Mouse (Mus musculus) small intestine, adult 2 months (tissue): Measurements from ENCODE around the gene Abhd14b. TPM values are rescaled to one million over a fixed set of nuclear protein-coding genes. Genes with fewer than 3 reads are reported as not detected.

Experiments
- H3K27ac ChIP-seq: fragments of 200-500 bp; 2 replicates; pipeline ENCODE4 v1.5.1; 2012; ENCODE audit warnings: low read depth, low read length, control low read depth, inconsistent platforms; ENCODE audit not compliant: insufficient read depth
- H3K27me3 ChIP-seq: fragments of 200-500 bp; 2 replicates; pipeline ENCODE4 v1.6.1; 2012; ENCODE audit warnings: mild to moderate bottlenecking, moderate library complexity, low read length, inconsistent platforms; ENCODE audit not compliant: control insufficient read depth, insufficient read depth
- H3K36me3 ChIP-seq: fragments of 200-500 bp; 2 replicates; pipeline ENCODE4 v1.6.1; 2012; ENCODE audit warnings: mild to moderate bottlenecking, low read length, control low read depth, inconsistent platforms; ENCODE audit not compliant: control insufficient read depth, insufficient read depth
- H3K4me1 ChIP-seq: fragments of 200-500 bp; 2 replicates; pipeline ENCODE4 v1.6.1; 2012; ENCODE audit warnings: low read length, inconsistent platforms, mixed read lengths; ENCODE audit not compliant: control insufficient read depth, insufficient read depth, insufficient read length
- H3K4me3 ChIP-seq: fragments of 200-500 bp; 2 replicates; pipeline ENCODE4 v1.5.1; 2012; ENCODE audit warnings: low read depth, mild to moderate bottlenecking, control low read depth, inconsistent platforms, low read length, moderate library complexity
- CTCF ChIP-seq: fragments of 200-500 bp; IDR thresholded peaks from 2 replicates; pipeline ENCODE4 v1.5.1; 2012; ENCODE audit warnings: low read depth, mild to moderate bottlenecking, control low read depth, inconsistent platforms, low read length, moderate library complexity, mixed read lengths; ENCODE audit not compliant: insufficient replicate concordance, insufficient read length; ENCODE audit errors: extremely low read depth
- POLR2A ChIP-seq: fragments of 200-500 bp; IDR thresholded peaks from 2 replicates; pipeline ENCODE4 v1.6.1; 2012; ENCODE audit warnings: low read depth, mild to moderate bottlenecking, control low read depth, inconsistent platforms, low read length, moderate library complexity
- WGBS: fragments of 180-500 bp; shearing (Covaris S2); methylation state at CpG from one replicate; pipeline ENCODE4 v1.1.7; 2018; 5-methylcytosine and 5-hydroxymethylcytosine counted together
- polyA plus RNA-seq: library from polyadenylated mRNA; depleted of rRNA; stranded (reverse); fragments of >200 nt; gene quantifications from 2 replicates; pipeline ENCODE4 v1.2.3, GENCODE M21; 2012

Gene Abhd14b
- polyA plus RNA-seq, 1 experiment, result 53.1 TPM

DNA sequence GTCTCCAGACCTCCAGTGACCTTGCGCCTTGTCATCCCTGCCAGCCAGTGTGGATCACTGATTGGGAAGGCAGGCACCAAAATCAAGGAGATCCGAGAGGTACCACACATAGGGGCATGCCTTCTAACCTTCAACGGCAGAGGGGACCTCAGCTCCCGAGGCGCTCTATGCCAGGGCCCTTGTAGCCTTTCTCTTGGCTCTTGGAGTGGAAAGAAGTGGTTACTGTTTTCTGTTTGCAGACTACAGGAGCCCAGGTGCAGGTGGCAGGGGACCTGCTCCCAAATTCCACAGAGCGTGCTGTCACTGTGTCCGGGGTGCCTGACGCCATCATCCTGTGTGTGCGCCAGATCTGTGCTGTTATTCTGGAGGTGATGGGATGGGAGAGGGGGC lies 13.8 kb downstream of the Abhd14b start:
- WGBS, result 91% methylated on average over 9 of the region's 9 CpGs
- Histone ChIP-seq H3K27me3 (peaks cover 12% of the 10 kb centered on the region), H3K36me3 (no peaks in the 10 kb centered on the region), H3K4me1 (no peaks in the 10 kb centered on the region; the same call in 1 of the 2 replicates), H3K27ac (no peak overlapping the region), H3K4me3 (no peak overlapping the region)
- TF ChIP-seq POLR2A, result no peak
- no peak for TF ChIP-seq CTCF

DNA sequence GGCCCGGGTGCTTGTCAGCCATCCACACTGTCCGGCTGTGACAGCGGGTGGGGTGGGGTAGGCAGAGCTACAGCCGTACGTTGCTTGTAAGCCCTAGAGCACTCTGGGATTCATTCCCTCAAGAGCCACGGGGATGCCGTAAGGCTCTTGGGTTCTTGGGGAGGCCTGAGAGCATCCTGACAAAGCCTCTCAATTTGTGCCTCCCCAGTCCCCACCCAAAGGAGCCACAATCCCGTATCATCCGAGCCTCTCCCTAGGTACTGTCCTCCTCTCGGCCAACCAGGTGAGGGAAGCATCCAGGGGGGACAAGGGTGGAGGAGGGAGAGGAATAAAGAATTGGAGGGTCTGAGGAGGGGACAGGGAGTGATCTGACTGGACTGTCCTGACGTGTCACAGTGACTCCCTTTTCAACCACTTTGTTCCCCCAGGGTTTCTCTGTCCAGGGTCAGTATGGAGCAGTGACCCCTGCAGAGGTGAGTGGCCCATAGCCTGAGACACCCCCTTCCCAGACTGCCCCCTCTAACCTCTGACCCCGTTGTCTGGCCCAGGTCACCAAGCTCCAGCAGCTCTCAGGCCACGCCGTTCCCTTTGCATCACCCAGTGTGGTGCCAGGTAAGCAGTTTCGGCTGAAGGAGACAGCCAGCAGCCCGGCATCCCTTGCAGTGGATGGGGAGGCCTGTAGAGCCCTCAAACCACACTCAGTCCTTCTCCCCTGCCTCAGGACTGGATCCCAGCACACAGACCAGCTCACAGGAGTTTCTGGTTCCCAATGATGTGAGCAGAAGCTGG lies 14.6 kb downstream of the Abhd14b start:
- H3K27me3 ChIP-seq, result peaks cover 12% of the 10 kb centered on the region
- no peaks in the 10 kb centered on the region; the same call in 1 of the 2 replicates for H3K4me1 ChIP-seq
- no peak overlapping the region for H3K4me3 ChIP-seq
- H3K27ac ChIP-seq, result no peak overlapping the region
- TF ChIP-seq POLR2A (no peak), CTCF (no peak)
- WGBS, result 85% methylated on average over 16 of the region's 16 CpGs
- no peaks in the 10 kb centered on the region for H3K36me3 ChIP-seq

DNA sequence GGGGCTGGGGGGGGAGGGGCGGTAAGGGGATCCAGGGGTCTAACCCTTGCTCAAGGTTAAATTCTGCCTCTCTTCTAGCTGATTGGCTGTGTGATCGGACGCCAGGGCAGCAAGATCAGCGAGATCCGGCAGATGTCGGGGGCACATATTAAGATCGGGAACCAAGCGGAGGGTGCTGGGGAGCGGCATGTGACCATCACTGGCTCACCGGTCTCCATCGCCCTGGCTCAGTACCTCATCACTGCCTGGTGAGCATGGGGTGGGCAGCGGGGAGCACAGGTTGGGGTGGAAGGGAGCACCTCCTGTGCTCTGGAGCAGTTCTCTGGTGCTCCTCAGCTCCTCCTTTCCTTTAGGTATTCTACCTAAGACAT lies 15.2 kb downstream of the Abhd14b start:
- no peak overlapping the region for H3K4me3 ChIP-seq
- TF ChIP-seq POLR2A (no peak), CTCF (no peak)
- 96% methylated on average over 12 of the region's 12 CpGs for WGBS
- no peaks in the 10 kb centered on the region for H3K36me3 ChIP-seq
- no peaks in the 10 kb centered on the region; the same call in 1 of the 2 replicates for H3K4me1 ChIP-seq
- H3K27me3 ChIP-seq, result peaks cover 12% of the 10 kb centered on the region
- H3K27ac ChIP-seq, result no peak overlapping the region

DNA sequence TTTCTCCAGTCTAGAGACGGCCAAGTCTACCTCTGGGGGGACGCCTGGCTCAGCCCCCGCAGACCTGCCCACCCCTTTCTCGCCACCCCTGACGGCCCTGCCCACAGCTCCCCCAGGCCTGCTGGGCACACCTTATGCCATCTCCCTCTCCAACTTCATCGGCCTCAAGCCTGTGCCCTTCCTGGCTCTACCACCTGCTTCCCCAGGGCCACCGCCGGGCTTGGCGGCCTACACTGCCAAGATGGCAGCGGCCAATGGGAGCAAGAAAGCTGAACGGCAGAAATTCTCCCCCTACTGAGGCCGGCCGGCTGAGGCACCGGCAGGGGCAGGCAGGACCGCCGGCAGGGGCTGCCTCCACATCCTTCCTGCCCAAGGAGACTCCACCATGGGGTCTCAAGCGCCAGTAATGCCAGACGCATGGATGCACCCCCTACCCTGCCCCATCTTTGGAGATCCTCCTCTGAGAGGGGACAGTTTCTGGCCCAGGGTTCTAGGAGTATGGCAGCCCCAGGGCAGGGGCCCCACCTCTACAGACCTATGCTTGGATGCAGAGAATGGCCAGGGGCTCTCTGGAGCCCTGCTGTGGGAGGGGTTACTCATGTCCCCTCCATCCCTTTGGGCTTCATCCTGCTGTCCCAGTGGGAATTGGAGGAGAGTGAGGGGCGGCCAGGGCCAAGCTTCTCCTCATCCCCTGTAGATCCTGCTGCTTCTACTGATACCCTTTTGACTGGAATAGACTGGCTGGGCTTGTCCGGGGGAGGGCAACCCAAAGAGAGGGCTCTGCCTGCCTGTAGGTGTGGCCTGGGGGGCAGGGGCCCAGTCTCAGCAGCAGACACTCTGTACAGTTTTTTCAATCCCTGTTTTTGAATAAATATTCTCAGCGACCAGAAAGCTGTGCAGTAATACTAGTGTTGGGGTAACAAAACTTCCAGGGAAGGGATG lies 16.1 kb downstream of the Abhd14b start:
- TF ChIP-seq POLR2A, result no peak
- TF ChIP-seq CTCF, result no peak
- H3K36me3 ChIP-seq, result no peaks in the 10 kb centered on the region
- WGBS, result 94% methylated on average over 21 of the region's 21 CpGs

DNA sequence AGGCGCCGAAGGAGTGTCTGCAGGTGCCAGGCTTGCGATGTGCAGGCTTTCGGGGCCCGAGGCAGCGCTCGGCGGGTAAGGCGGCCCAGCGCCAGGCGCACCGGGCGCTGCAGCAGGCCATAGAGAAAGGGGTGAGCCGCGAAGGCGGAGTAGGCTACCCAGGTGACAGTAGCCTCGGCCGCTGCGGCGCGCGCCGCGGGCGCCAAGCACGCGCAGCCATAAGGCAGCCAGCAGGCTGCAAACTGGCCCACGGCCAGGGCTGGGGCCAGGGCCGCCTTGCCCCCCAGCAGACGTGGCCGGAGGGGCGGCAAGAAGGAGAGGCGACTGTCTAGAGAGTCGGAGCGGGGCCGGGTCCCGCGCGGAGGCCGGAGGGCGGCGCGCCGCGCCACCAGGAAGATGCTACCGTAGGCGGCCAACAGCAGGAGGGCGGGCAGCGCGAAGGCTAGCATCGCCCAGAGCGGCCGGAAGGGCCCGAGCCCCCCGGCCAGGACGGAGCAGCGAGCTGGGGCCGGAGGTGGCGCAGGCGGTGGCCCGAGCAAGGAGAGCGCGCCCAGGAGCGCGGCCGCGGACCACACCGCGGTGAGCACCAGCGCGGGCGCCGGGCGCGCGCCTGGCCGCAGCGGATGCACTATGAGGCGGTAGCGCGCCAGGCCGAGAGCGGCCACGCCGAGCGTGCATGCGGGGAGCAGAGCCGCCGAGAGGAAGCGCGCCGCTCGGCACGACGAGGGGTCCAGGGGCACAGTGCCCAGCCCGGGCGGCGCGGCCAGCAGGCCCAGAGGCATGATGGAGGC lies 17.7 kb downstream of the Abhd14b start:
- H3K27ac ChIP-seq, result no peak overlapping the region
- TF ChIP-seq CTCF (no peak), POLR2A (no peak)
- peak overlapping the region; percentile 60 for H3K4me3 ChIP-seq
- peaks cover 12% of the 10 kb centered on the region for H3K27me3 ChIP-seq
- WGBS, result 3% methylated on average over 99 of the region's 99 CpGs
- no peaks in the 10 kb centered on the region; the same call in 1 of the 2 replicates for H3K4me1 ChIP-seq
- no peaks in the 10 kb centered on the region for H3K36me3 ChIP-seq

More for the DNA sequence above, 16.1 kb downstream of the Abhd14b start:
- Histone ChIP-seq H3K4me3 (no peak overlapping the region), H3K27ac (no peak overlapping the region), H3K27me3 (peaks cover 12% of the 10 kb centered on the region), H3K4me1 (no peaks in the 10 kb centered on the region; the same call in 1 of the 2 replicates)

DNA sequence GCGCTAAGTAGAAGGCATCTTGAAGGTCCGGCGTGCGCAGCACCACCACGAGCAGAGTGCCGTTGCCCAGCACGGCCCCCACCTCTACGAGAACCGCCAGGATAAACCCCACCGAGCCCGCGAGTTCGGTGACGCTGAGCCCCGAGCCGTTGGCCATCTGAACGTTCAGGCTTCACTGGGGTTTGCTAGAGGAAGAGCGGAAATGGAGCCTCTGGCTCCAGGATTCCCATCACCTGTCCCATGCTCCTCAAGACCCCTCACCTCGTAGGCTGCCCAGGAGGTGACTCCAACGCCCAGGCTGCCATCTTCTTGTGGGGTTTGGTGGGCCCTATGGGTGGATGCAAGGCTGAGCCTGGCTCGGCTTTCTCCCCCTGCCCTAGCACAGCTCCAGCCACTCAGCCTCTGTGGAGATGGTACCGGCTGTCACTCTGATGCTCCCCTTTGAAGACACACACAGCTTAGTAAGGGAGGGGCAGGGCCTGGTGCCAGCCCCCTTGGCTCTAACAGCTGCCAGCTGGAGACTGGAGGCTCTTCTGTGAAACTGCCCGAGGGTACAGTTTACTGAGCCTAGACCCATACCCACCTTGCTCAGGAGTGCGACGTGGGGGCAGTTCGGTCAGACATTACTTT lies 18.4 kb downstream of the Abhd14b start, which contains the start of gene Gpr62:
TSS of gene Gpr62 (minus strand) at position 368 of the 630 bp plus-strand sequence.
- WGBS, result 38% methylated on average over 26 of the region's 26 CpGs
- no peak for TF ChIP-seq POLR2A
- H3K36me3 ChIP-seq, result no peaks in the 10 kb centered on the region
- peaks cover 12% of the 10 kb centered on the region for H3K27me3 ChIP-seq
- H3K4me1 ChIP-seq, result no peaks in the 10 kb centered on the region; the same call in 1 of the 2 replicates
- peak within 1 kb of the TSS; percentile 60 for H3K4me3 ChIP-seq
- no peak within 1 kb of the TSS for H3K27ac ChIP-seq
